Comparison of ENCODE assay signal across 23 mouse cellular contexts in genomic region chr6:21629989-21630388, GRCm38 (mm10).
A peak's percentile ranks its signal among the peaks of the same experiment; 100 is the strongest.
DNase-seq lines count a peak whose midpoint lies in the region; ATAC-seq and TF ChIP-seq lines count a peak whose summit lies in the region.
"Had no signal": no experiment of that assay in that cellular context is flagged by ENCODE, and none has a peak within 500 bp of the region (broad histone marks: within the 10 kb centered on the region; RNA-seq: fewer than 3 reads in every experiment).

No protein-coding gene starts in this region.

- peaks cover 0 to 10% of the 10 kb centered on the region in 2 experiments; a peak in 1 of 4 replicates for H3K4me1 ChIP-seq in CH12.LX (ENCODE audit: control insufficient read depth in 1 of 2, insufficient read depth in 2 of 2)
- no peaks in the 10 kb centered on the region for H3K4me1 ChIP-seq in hindbrain, embryonic 14.5 days (replicated peaks; ENCODE audit: control insufficient read depth, insufficient read depth, low read length)

- TF ChIP-seq EP300 in CH12.LX (IDR thresholded peaks at IDR 0.05; ENCODE audit: low read length), result peak; percentile 68

- WGBS in hindbrain, embryonic 14.5 days, result 88% methylated on average over 4 of the region's 4 CpGs

- in situ Hi-C loops in CH12.LX (cut with MboI; ENCODE audit: low pct_ligation_motif_present, low pct_unique_long_range_greater_than_20kb, low sequenced_read_pairs), result no loop called here

- no peak for TF ChIP-seq CTCF in CH12.LX (conservative IDR thresholded peaks at IDR 0.05 in 1 of 2, IDR thresholded peaks at IDR 0.05 in 1 of 2; ENCODE audit: low read depth in 2 of 2, low read length in 2 of 2)

- no peaks in the 10 kb centered on the region for H3K27me3 ChIP-seq in CH12.LX (replicated peaks)
- H3K27me3 ChIP-seq in myocyte (ENCODE audit: control insufficient read depth, insufficient read depth, insufficient read length), result no peaks in the 10 kb centered on the region
- H3K27me3 ChIP-seq in hindbrain, embryonic 14.5 days (ENCODE audit: control insufficient read depth, insufficient read depth, low read length), result no peaks in the 10 kb centered on the region

- no peak overlapping the region for H3ac ChIP-seq in myocyte (ENCODE audit: control insufficient read depth, insufficient read length)

- H3K4me3 ChIP-seq in CH12.LX (replicated peaks in 1 of 3; ENCODE audit: low read depth in 2 of 3, low read length in 2 of 3, poor library complexity in 1 of 3), result peak overlapping the region; percentile 15 to 45 (median 26)
- no peak overlapping the region for H3K4me3 ChIP-seq in myocyte
- H3K4me3 ChIP-seq in hindbrain, embryonic 14.5 days (replicated peaks; ENCODE audit: low read length), result no peak overlapping the region

- H3K9ac ChIP-seq in CH12.LX (ENCODE audit: insufficient read depth, low read depth), result no peak overlapping the region
- H3K9ac ChIP-seq in hindbrain, embryonic 14.5 days, result no peak overlapping the region

- H3K4me2 ChIP-seq in CH12.LX (ENCODE audit: insufficient read depth, low read depth, poor library complexity, severe bottlenecking) (peak overlapping the region; percentile 86), myocyte (ENCODE audit: low read depth) (peak overlapping the region; percentile 4)
- H3K4me2 ChIP-seq in hindbrain, embryonic 14.5 days (replicated peaks), result no peak overlapping the region

- no peak for TF ChIP-seq POLR2A in CH12.LX (IDR thresholded peaks at IDR 0.05; ENCODE audit: low read depth, low read length)
- no peak for TF ChIP-seq POLR2A in myocyte (IDR thresholded peaks at IDR 0.05; ENCODE audit: insufficient read length, low read depth)

- H3K27ac ChIP-seq in CH12.LX (ENCODE audit: insufficient read depth, low read depth), result peak overlapping the region; percentile 49; the same call in 1 of the 2 replicates
- H3K27ac ChIP-seq in hindbrain, embryonic 14.5 days, result no peak overlapping the region

- H3K36me3 ChIP-seq in CH12.LX (replicated peaks in 1 of 2; ENCODE audit: control insufficient read depth in 1 of 2, insufficient read depth in 1 of 2, low read length in 1 of 2) (no peaks in the 10 kb centered on the region), myocyte (ENCODE audit: control insufficient read depth, insufficient read depth) (no peaks in the 10 kb centered on the region)
- no peaks in the 10 kb centered on the region for H3K36me3 ChIP-seq in hindbrain, embryonic 14.5 days (replicated peaks; ENCODE audit: control insufficient read depth, insufficient read depth)
- H3K36me3 ChIP-seq: G1E had no signal

- no peak for TF ChIP-seq RAD21 in CH12.LX (IDR thresholded peaks at IDR 0.05; ENCODE audit: low read depth, low read length)

- H3K79me2 ChIP-seq in CH12.LX (replicated peaks; ENCODE audit: control insufficient read depth, extremely low read depth, insufficient read depth, poor library complexity, severe bottlenecking) (no peaks in the 10 kb centered on the region), myocyte (ENCODE audit: control insufficient read depth, insufficient read depth) (no peaks in the 10 kb centered on the region)

- dilution Hi-C loops in CH12.LX (cut with MboI; ENCODE audit: extremely low pct_ligation_motif_present, extremely low pct_unique_long_range_greater_than_20kb, low sequenced_read_pairs), result no loop called here

- no peaks in the 10 kb centered on the region for H3K9me3 ChIP-seq in CH12.LX (replicated peaks; ENCODE audit: low read length)
- H3K9me3 ChIP-seq in hindbrain, embryonic 14.5 days (ENCODE audit: control insufficient read depth, low read length), result no peaks in the 10 kb centered on the region
- H3K9me3 ChIP-seq: G1E had no signal

- peak; percentile 67 for ATAC-seq in frontal cortex, adult (ENCODE audit: low TSS enrichment)
- ATAC-seq in hindbrain, embryonic 14.5 days (ENCODE audit: low FRiP score), result no peak
- no peak for ATAC-seq in CD4-positive, CD25-positive, alpha-beta regulatory T cell, adult 4 months
- ATAC-seq: activated CD4-positive, CD25-positive, alpha-beta regulatory T cell, adult 4 months; Patski had no signal

- DNase-seq in frontal cortex, postnatal 10 days (ENCODE audit: low spot score in 2 of 2), result no peak
- DNase-seq in A20 (ENCODE audit: low read depth, low spot score), result peak; percentile 73
- peak; percentile 30 for DNase-seq in CH12.LX (ENCODE audit: extremely low read depth)
- DNase-seq in hindbrain, embryonic 14.5 days (ENCODE audit: low spot score), result no peak
- DNase-seq in thymus, postnatal 25 days, result no peak
- DNase-seq: adrenal gland, adult 2 months; adrenal gland, adult 8-10 months; adrenal gland, postnatal 10 days; adrenal gland, postnatal 14 days; adrenal gland, postnatal 25 days; adrenal gland, postnatal 36 days; B cell, adult 2 months; cerebellum, adult 11 months; cerebellum, adult 11-12 months; cerebellum, adult 18-20 months; cerebellum, adult 2 months; cerebellum, adult 8-10 months had no signal

TF ChIP-seq in CH12.LX, 34 proteins besides CTCF, POLR2A, EP300 and RAD21 (continues in another document):
- TF ChIP-seq ZKSCAN1 (IDR thresholded peaks at IDR 0.05; ENCODE audit: borderline replicate concordance, low read depth, low read length) (no peak), MAZ (IDR thresholded peaks at IDR 0.05; ENCODE audit: low read depth, low read length) (no peak), GABPA (IDR thresholded peaks at IDR 0.05; ENCODE audit: insufficient replicate concordance, low read depth, low read length) (no peak), NELFE (IDR thresholded peaks at IDR 0.05; ENCODE audit: low read depth, low read length) (no peak), PAX5 (IDR thresholded peaks at IDR 0.05; ENCODE audit: low read length) (no peak), CHD1 (IDR thresholded peaks at IDR 0.05; ENCODE audit: low read depth, low read length) (no peak), CHD2 (IDR thresholded peaks at IDR 0.05; ENCODE audit: low read length) (no peak), NRF1 (IDR thresholded peaks at IDR 0.05; ENCODE audit: low read depth, low read length) (no peak), MAFK (IDR thresholded peaks at IDR 0.05; ENCODE audit: insufficient replicate concordance, low read length) (no peak), SIN3A (IDR thresholded peaks at IDR 0.05; ENCODE audit: low read length) (no peak), ZMIZ1 (IDR thresholded peaks at IDR 0.05; ENCODE audit: low read depth, low read length) (no peak), ZNF384 (IDR thresholded peaks at IDR 0.05; ENCODE audit: low read depth, low read length) (no peak; the same call in 1 of the 2 replicates), USF2 (conservative IDR thresholded peaks at IDR 0.05; ENCODE audit: low read depth, low read length) (no peak), ELF1 (IDR thresholded peaks at IDR 0.05; ENCODE audit: low read depth, low read length) (no peak), POLR2AphosphoS2 (IDR thresholded peaks at IDR 0.05; ENCODE audit: low read depth, low read length) (no peak), BHLHE40 (IDR thresholded peaks at IDR 0.05; ENCODE audit: low read depth, low read length) (no peak), USF1 (IDR thresholded peaks at IDR 0.05; ENCODE audit: low read depth, low read length) (no peak), TBP (conservative IDR thresholded peaks at IDR 0.05; ENCODE audit: low read depth, low read length) (no peak), ETS1 (conservative IDR thresholded peaks at IDR 0.05; ENCODE audit: low read depth, low read length) (peak; percentile 32; the same call in 1 of the 2 replicates), MXI1 (IDR thresholded peaks at IDR 0.05; ENCODE audit: low read depth, low read length) (no peak), SMC3 (IDR thresholded peaks at IDR 0.05; ENCODE audit: low read depth, low read length) (no peak), HCFC1 (IDR thresholded peaks at IDR 0.05; ENCODE audit: low read depth, low read length) (no peak), KAT2A (IDR thresholded peaks at IDR 0.05; ENCODE audit: insufficient replicate concordance, low read length) (no peak)

TF ChIP-seq in myocyte, 11 proteins besides CTCF, POLR2A, EP300 and RAD21:
- TF ChIP-seq TCF12 (IDR thresholded peaks at IDR 0.05; ENCODE audit: insufficient read depth, poor library complexity, severe bottlenecking), result no peak
- no peak for TF ChIP-seq SRF (IDR thresholded peaks at IDR 0.05; ENCODE audit: control insufficient read depth, insufficient read length, low read depth)
- no peak for TF ChIP-seq USF1 (IDR thresholded peaks at IDR 0.05; ENCODE audit: low read depth)
- TF ChIP-seq CEBPB (IDR thresholded peaks at IDR 0.05; ENCODE audit: insufficient read depth, poor library complexity, severe bottlenecking), result no peak
- TF ChIP-seq MYOD1 (IDR thresholded peaks at IDR 0.05; ENCODE audit: control insufficient read depth in 1 of 3, insufficient read length in 2 of 3, low read depth in 2 of 3), result no peak
- TF ChIP-seq E2F4 (IDR thresholded peaks at IDR 0.05; ENCODE audit: insufficient read depth), result no peak
- no peak for TF ChIP-seq TCF3 (IDR thresholded peaks at IDR 0.05; ENCODE audit: insufficient read length, low read depth)
- TF ChIP-seq REST (IDR thresholded peaks at IDR 0.05; ENCODE audit: insufficient read depth, insufficient read length), result no peak
- no peak for TF ChIP-seq POLR2AphosphoS2 (IDR thresholded peaks at IDR 0.05; ENCODE audit: insufficient read length, low read depth)
- no peak for TF ChIP-seq MYOG (IDR thresholded peaks at IDR 0.05; ENCODE audit: control insufficient read depth in 1 of 3, insufficient read depth in 1 of 3, insufficient read length in 2 of 3, low read depth in 2 of 3)
- TF ChIP-seq MAX (IDR thresholded peaks at IDR 0.05; ENCODE audit: low read depth), result no peak

Comparison
In these comparisons a context has a peak if more than half of its experiments do, and no peak if none do; other contexts are left out.
1. DNase-seq: peak in A20 (single experiment) and CH12.LX (single experiment); none in frontal cortex, postnatal 10 days (0 of 2), hindbrain, embryonic 14.5 days (single experiment) and thymus, postnatal 25 days (single experiment).
2. H3K4me3 ChIP-seq: peak in CH12.LX (3 of 3); none in myocyte (single experiment) and hindbrain, embryonic 14.5 days (single experiment).